Mouse (Mus musculus) ES-CJ7 (cell line): ENCODE data around the gene Serpina3f.
"Not testable (repeated sequence)": the region's sequence is repeated elsewhere in the genome, so short reads cannot be mapped to it uniquely, and the experiment has no call there.

ENCODE experiments used
- DNase-seq: peaks from one replicate; pipeline ENCODE4 v3.0.0; 2011; ENCODE audit warnings: low read depth, low spot score

The Serpina3f gene

GRCm38 (mm10) chr12:104214445-104214753 is at the start of gene Serpina3f:
TSS of gene Serpina3f (plus strand) at chr12:104214544.
- DNase-seq: no peak

- DNase-seq: no peak
Measured at GRCm38 (mm10) chr12:104174747-104175146, 39.6 kb upstream of the Serpina3f start.

- DNase-seq: no peak
Measured at GRCm38 (mm10) chr12:104175636-104176035, 38.7 kb upstream of the Serpina3f start.

- DNase-seq: no peak
Measured at GRCm38 (mm10) chr12:104178577-104178976, 35.8 kb upstream of the Serpina3f start.

- no peak for DNase-seq
Measured at GRCm38 (mm10) chr12:104178987-104179386, 35.4 kb upstream of the Serpina3f start.

GRCm38 (mm10) chr12:104185046-104185445 is 29.3 kb upstream of the Serpina3f start:
- no peak for DNase-seq

- no peak for DNase-seq
Measured at GRCm38 (mm10) chr12:104186041-104186581, 28.2 kb upstream of the Serpina3f start.

- DNase-seq: no peak
Measured at GRCm38 (mm10) chr12:104189246-104189645, 25.1 kb upstream of the Serpina3f start.

GRCm38 (mm10) chr12:104190852-104191251 is 23.5 kb upstream of the Serpina3f start:
- no peak for DNase-seq

GRCm38 (mm10) chr12:104209149-104209548 is 5.2 kb upstream of the Serpina3f start:
- peak; percentile 33 for DNase-seq

GRCm38 (mm10) chr12:104209802-104210201 is 4.5 kb upstream of the Serpina3f start:
- no peak for DNase-seq

GRCm38 (mm10) chr12:104213689-104214444 is 477 bp upstream of the Serpina3f start:
- DNase-seq: no peak

GRCm38 (mm10) chr12:104215249-104215648 is 905 bp downstream of the Serpina3f start:
- no peak for DNase-seq

GRCm38 (mm10) chr12:104221616-104222015 is 7.3 kb downstream of the Serpina3f start:
- DNase-seq: no peak

GRCm38 (mm10) chr12:104223690-104224089 is 9.3 kb downstream of the Serpina3f start:
- no peak for DNase-seq

GRCm38 (mm10) chr12:104224598-104225300 is 10.4 kb downstream of the Serpina3f start:
- no peak for DNase-seq

- no peak for DNase-seq
Measured at GRCm38 (mm10) chr12:104230762-104231161, 16.4 kb downstream of the Serpina3f start.

GRCm38 (mm10) chr12:104235915-104236314 is 21.6 kb downstream of the Serpina3f start, which contains the start of gene Serpina3g:
TSS of gene Serpina3g (plus strand) at chr12:104236245.
- no peak for DNase-seq

- DNase-seq: not testable (repeated sequence)
Measured at GRCm38 (mm10) chr12:104238048-104238447, 23.7 kb downstream of the Serpina3f start.

GRCm38 (mm10) chr12:104243307-104243706 is 29.0 kb downstream of the Serpina3f start:
- no peak for DNase-seq

GRCm38 (mm10) chr12:104245092-104245491 is 30.7 kb downstream of the Serpina3f start:
- DNase-seq: peak; percentile 24

GRCm38 (mm10) chr12:104245595-104245994 is 31.3 kb downstream of the Serpina3f start:
- DNase-seq: no peak

GRCm38 (mm10) chr12:104247553-104248002 is 33.2 kb downstream of the Serpina3f start:
- DNase-seq: peak; percentile 92
